Mouse (Mus musculus): ENCODE data around the gene Olfr666. TPM values are rescaled to one million over a fixed set of nuclear protein-coding genes. Genes with fewer than 3 reads are reported as not detected.
"Not testable (repeated sequence)": the region's sequence is repeated elsewhere in the genome, so short reads cannot be mapped to it uniquely, and the experiment has no call there.

Gene Olfr666
- total and polyA plus RNA-seq, 2 experiments from 2014 or later, result not detected

- DNase-seq (ENCODE audit: low spot score), result no peak
- no peaks in the 10 kb centered on the region for H3K36me3 ChIP-seq (ENCODE audit: insufficient read depth, low read length)
- H3K9me3 ChIP-seq (ENCODE audit: low read length), result no peaks in the 10 kb centered on the region
- no peak overlapping the region for H3K4me2 ChIP-seq (ENCODE audit: low read depth, low read length, poor library complexity, severe bottlenecking)
- no peak for TF ChIP-seq CTCF (IDR thresholded peaks at IDR 0.05)
- no peak for ATAC-seq (ENCODE audit: low FRiP score)
- no peak overlapping the region for H3K27ac ChIP-seq (ENCODE audit: low read depth, low read length)
- H3K9ac ChIP-seq (replicated peaks; ENCODE audit: low read length, poor library complexity, severe bottlenecking), result no peak overlapping the region
- H3K4me3 ChIP-seq (ENCODE audit: low read depth, low read length), result no peak overlapping the region
- WGBS, result 81% methylated on average over 1 of the region's 1 CpGs
- no peaks in the 10 kb centered on the region for H3K27me3 ChIP-seq (ENCODE audit: insufficient read depth, low read length)
- H3K4me1 ChIP-seq (ENCODE audit: insufficient read depth, low read length), result no peaks in the 10 kb centered on the region
Measured at GRCm38 (mm10) chr7:104857683-104858082, 38.1 kb downstream of the Olfr666 start.

- H3K36me3 ChIP-seq (ENCODE audit: insufficient read depth, low read length); H3K9me3 ChIP-seq (ENCODE audit: low read length); H3K27ac ChIP-seq (ENCODE audit: low read depth, low read length); H3K4me2 ChIP-seq (ENCODE audit: low read depth, low read length, poor library complexity, severe bottlenecking); ATAC-seq (ENCODE audit: low FRiP score); H3K27me3 ChIP-seq (ENCODE audit: insufficient read depth, low read length); H3K4me1 ChIP-seq (ENCODE audit: insufficient read depth, low read length); H3K4me3 ChIP-seq (ENCODE audit: low read depth, low read length); H3K9ac ChIP-seq (replicated peaks; ENCODE audit: low read length, poor library complexity, severe bottlenecking); DNase-seq (ENCODE audit: low spot score): not testable (repeated sequence)
- 77% methylated on average over 2 of the region's 2 CpGs for WGBS
Measured at GRCm38 (mm10) chr7:104856709-104857108, 39.0 kb downstream of the Olfr666 start, which contains the start of gene Usp17la. Gene Usp17la, plus strand, starts transcription at chr7:104857009.

GRCm38 (mm10) chr7:104855248-104855750 is 40.5 kb downstream of the Olfr666 start:
- ATAC-seq (ENCODE audit: low FRiP score) (no peak), DNase-seq (ENCODE audit: low spot score) (no peak)
- H3K36me3 ChIP-seq (ENCODE audit: insufficient read depth, low read length), result no peaks in the 10 kb centered on the region
- no peak for TF ChIP-seq CTCF (IDR thresholded peaks at IDR 0.05)
- 86% methylated on average over 3 of the region's 3 CpGs for WGBS
- no peaks in the 10 kb centered on the region for H3K4me1 ChIP-seq (ENCODE audit: insufficient read depth, low read length)
- no peaks in the 10 kb centered on the region for H3K9me3 ChIP-seq (ENCODE audit: low read length)
- H3K27ac ChIP-seq (ENCODE audit: low read depth, low read length), result no peak overlapping the region
- no peak overlapping the region for H3K4me3 ChIP-seq (ENCODE audit: low read depth, low read length)
- no peak overlapping the region for H3K9ac ChIP-seq (replicated peaks; ENCODE audit: low read length, poor library complexity, severe bottlenecking)
- no peak overlapping the region for H3K4me2 ChIP-seq (ENCODE audit: low read depth, low read length, poor library complexity, severe bottlenecking)
- no peaks in the 10 kb centered on the region for H3K27me3 ChIP-seq (ENCODE audit: insufficient read depth, low read length)

DNA sequence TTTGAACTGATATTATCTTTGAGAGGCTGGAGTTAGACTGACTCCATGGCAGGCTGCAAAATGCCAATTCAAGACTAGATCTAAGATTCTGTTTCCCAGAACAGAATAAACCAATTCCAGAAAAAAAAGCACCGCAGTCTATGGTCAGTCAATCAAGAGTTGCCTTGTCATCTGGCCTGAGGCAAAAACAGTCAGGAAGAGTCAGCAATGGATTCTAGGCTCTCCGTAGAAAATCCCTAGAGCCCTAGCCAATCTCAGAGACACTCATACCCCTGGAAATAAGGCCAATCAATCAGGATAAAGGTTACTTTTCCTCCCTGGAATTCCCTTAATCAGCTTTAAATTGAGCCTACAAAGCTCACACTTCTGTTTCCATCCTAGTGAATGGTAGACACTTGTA is 44.2 kb downstream of the Olfr666 start:
- H3K4me2 ChIP-seq (ENCODE audit: low read depth, low read length, poor library complexity, severe bottlenecking); H3K9ac ChIP-seq (replicated peaks; ENCODE audit: low read length, poor library complexity, severe bottlenecking); ATAC-seq (ENCODE audit: low FRiP score); H3K36me3 ChIP-seq (ENCODE audit: insufficient read depth, low read length); H3K9me3 ChIP-seq (ENCODE audit: low read length); H3K27ac ChIP-seq (ENCODE audit: low read depth, low read length); DNase-seq (ENCODE audit: low spot score); H3K27me3 ChIP-seq (ENCODE audit: insufficient read depth, low read length); H3K4me1 ChIP-seq (ENCODE audit: insufficient read depth, low read length); H3K4me3 ChIP-seq (ENCODE audit: low read depth, low read length): not testable (repeated sequence)
- 70% methylated on average over 2 of the region's 2 CpGs for WGBS

- no peaks in the 10 kb centered on the region for H3K27me3 ChIP-seq (ENCODE audit: insufficient read depth, low read length)
- no peak overlapping the region for H3K9ac ChIP-seq (replicated peaks; ENCODE audit: low read length, poor library complexity, severe bottlenecking)
- DNase-seq (ENCODE audit: low spot score) (no peak), ATAC-seq (ENCODE audit: low FRiP score) (no peak)
- H3K9me3 ChIP-seq (ENCODE audit: low read length), result no peaks in the 10 kb centered on the region
- no peak overlapping the region for H3K4me3 ChIP-seq (ENCODE audit: low read depth, low read length)
- no peak overlapping the region for H3K27ac ChIP-seq (ENCODE audit: low read depth, low read length)
- no peak overlapping the region for H3K4me2 ChIP-seq (ENCODE audit: low read depth, low read length, poor library complexity, severe bottlenecking)
- no peaks in the 10 kb centered on the region for H3K4me1 ChIP-seq (ENCODE audit: insufficient read depth, low read length)
- WGBS, result 89% methylated on average over 1 of the region's 1 CpGs
- no peaks in the 10 kb centered on the region for H3K36me3 ChIP-seq (ENCODE audit: insufficient read depth, low read length)
- TF ChIP-seq CTCF (IDR thresholded peaks at IDR 0.05), result no peak
Measured at GRCm38 (mm10) chr7:104843731-104844287, 51.9 kb downstream of the Olfr666 start.

- ATAC-seq (ENCODE audit: low FRiP score) (no peak), DNase-seq (ENCODE audit: low spot score) (no peak)
- H3K27me3 ChIP-seq (ENCODE audit: insufficient read depth, low read length), result no peaks in the 10 kb centered on the region
- TF ChIP-seq CTCF (IDR thresholded peaks at IDR 0.05), result no peak
- H3K27ac ChIP-seq (ENCODE audit: low read depth, low read length), result no peak within 1 kb of the TSS
- H3K9me3 ChIP-seq (ENCODE audit: low read length), result no peaks in the 10 kb centered on the region
- H3K4me3 ChIP-seq (ENCODE audit: low read depth, low read length), result no peak within 1 kb of the TSS
- 55% methylated on average over 1 of the region's 1 CpGs for WGBS
- no peak within 1 kb of the TSS for H3K9ac ChIP-seq (replicated peaks; ENCODE audit: low read length, poor library complexity, severe bottlenecking)
- no peaks in the 10 kb centered on the region for H3K36me3 ChIP-seq (ENCODE audit: insufficient read depth, low read length)
- H3K4me1 ChIP-seq (ENCODE audit: insufficient read depth, low read length), result no peaks in the 10 kb centered on the region
- no peak within 1 kb of the TSS for H3K4me2 ChIP-seq (ENCODE audit: low read depth, low read length, poor library complexity, severe bottlenecking)
Measured at GRCm38 (mm10) chr7:104842503-104842902, 53.2 kb downstream of the Olfr666 start, which contains the start of gene Usp17lb. Gene Usp17lb, minus strand, starts transcription at chr7:104842603.

Other genes starting within 250 kb of the Olfr666 start
- gene Olfr658, start 248.6 kb downstream of the Olfr666 start, total RNA-seq (2014; rRNA removed), result 0.05 and 0.42 TPM in 2 replicates
- gene Olfr658, start 248.6 kb downstream of the Olfr666 start, polyA plus RNA-seq (2015; fragmentation: Nextera tagmentation; extraction: Ambion mirVana), result 0.20 and 0.25 TPM in 2 replicates
- not detected in 2 replicates for gene Olfr659, start 229.2 kb downstream of the Olfr666 start, total RNA-seq (2014; rRNA removed)
- gene Olfr659, start 229.2 kb downstream of the Olfr666 start, polyA plus RNA-seq (2015; fragmentation: Nextera tagmentation; extraction: Ambion mirVana), result not detected in 2 replicates
- not detected in 2 replicates for gene Olfr661, start 209.5 kb downstream of the Olfr666 start, total RNA-seq (2014; rRNA removed)
- gene Olfr661, start 209.5 kb downstream of the Olfr666 start, polyA plus RNA-seq (2015; fragmentation: Nextera tagmentation; extraction: Ambion mirVana), result not detected in 2 replicates
- not detected in 2 replicates for gene Usp17le, start 118.5 kb downstream of the Olfr666 start, total RNA-seq (2014; rRNA removed)
- not detected in 2 replicates for gene Usp17le, start 118.5 kb downstream of the Olfr666 start, polyA plus RNA-seq (2015; fragmentation: Nextera tagmentation; extraction: Ambion mirVana)
- gene Usp17lb, start 53.3 kb downstream of the Olfr666 start, total RNA-seq (2014; rRNA removed), result not detected in 2 replicates
- gene Usp17lb, start 53.3 kb downstream of the Olfr666 start, polyA plus RNA-seq (2015; fragmentation: Nextera tagmentation; extraction: Ambion mirVana), result not detected in 2 replicates
- not detected in 2 replicates for gene Usp17la, start 38.9 kb downstream of the Olfr666 start, total RNA-seq (2014; rRNA removed)
- not detected in 2 replicates for gene Usp17la, start 38.9 kb downstream of the Olfr666 start, polyA plus RNA-seq (2015; fragmentation: Nextera tagmentation; extraction: Ambion mirVana)
- not detected in 2 replicates for gene Olfr665, start 17.9 kb downstream of the Olfr666 start, total RNA-seq (2014; rRNA removed)
- not detected in 2 replicates for gene Olfr665, start 17.9 kb downstream of the Olfr666 start, polyA plus RNA-seq (2015; fragmentation: Nextera tagmentation; extraction: Ambion mirVana)
- gene Olfr667, start 25.5 kb upstream of the Olfr666 start, total RNA-seq (2014; rRNA removed), result not detected in 2 replicates
- not detected in 2 replicates for gene Olfr667, start 25.5 kb upstream of the Olfr666 start, polyA plus RNA-seq (2015; fragmentation: Nextera tagmentation; extraction: Ambion mirVana)
- not detected in 2 replicates for gene Olfr668, start 32.1 kb upstream of the Olfr666 start, total RNA-seq (2014; rRNA removed)
- gene Olfr668, start 32.1 kb upstream of the Olfr666 start, polyA plus RNA-seq (2015; fragmentation: Nextera tagmentation; extraction: Ambion mirVana), result not detected in 2 replicates
- not detected in 2 replicates for gene Olfr669, start 38.3 kb upstream of the Olfr666 start, total RNA-seq (2014; rRNA removed)
- not detected in 2 replicates for gene Olfr669, start 38.3 kb upstream of the Olfr666 start, polyA plus RNA-seq (2015; fragmentation: Nextera tagmentation; extraction: Ambion mirVana)
- not detected in 2 replicates for gene Olfr670, start 66.7 kb upstream of the Olfr666 start, total RNA-seq (2014; rRNA removed)
- not detected in 2 replicates for gene Olfr670, start 66.7 kb upstream of the Olfr666 start, polyA plus RNA-seq (2015; fragmentation: Nextera tagmentation; extraction: Ambion mirVana)
- not detected in 2 replicates for gene Olfr671, start 83.2 kb upstream of the Olfr666 start, total RNA-seq (2014; rRNA removed)
- gene Olfr671, start 83.2 kb upstream of the Olfr666 start, polyA plus RNA-seq (2015; fragmentation: Nextera tagmentation; extraction: Ambion mirVana), result not detected in 2 replicates
- gene Olfr672, start 106.1 kb upstream of the Olfr666 start, total RNA-seq (2014; rRNA removed), result not detected in 2 replicates
- not detected in 2 replicates for gene Olfr672, start 106.1 kb upstream of the Olfr666 start, polyA plus RNA-seq (2015; fragmentation: Nextera tagmentation; extraction: Ambion mirVana)
- not detected in 2 replicates for gene Olfr675, start 132.5 kb upstream of the Olfr666 start, total RNA-seq (2014; rRNA removed)
- not detected in 2 replicates for gene Olfr675, start 132.5 kb upstream of the Olfr666 start, polyA plus RNA-seq (2015; fragmentation: Nextera tagmentation; extraction: Ambion mirVana)
- gene Olfr676, start 136.7 kb upstream of the Olfr666 start, total RNA-seq (2014; rRNA removed), result not detected in 2 replicates
- gene Olfr676, start 136.7 kb upstream of the Olfr666 start, polyA plus RNA-seq (2015; fragmentation: Nextera tagmentation; extraction: Ambion mirVana), result not detected in 2 replicates
- gene Olfr677, start 155.4 kb upstream of the Olfr666 start, total RNA-seq (2014; rRNA removed), result not detected in 2 replicates
- gene Olfr677, start 155.4 kb upstream of the Olfr666 start, polyA plus RNA-seq (2015; fragmentation: Nextera tagmentation; extraction: Ambion mirVana), result not detected in 2 replicates
- not detected in 2 replicates for gene Olfr678, start 168.5 kb upstream of the Olfr666 start, total RNA-seq (2014; rRNA removed)
- gene Olfr678, start 168.5 kb upstream of the Olfr666 start, polyA plus RNA-seq (2015; fragmentation: Nextera tagmentation; extraction: Ambion mirVana), result not detected in 2 replicates
- not detected in 2 replicates for gene Olfr679, start 185.3 kb upstream of the Olfr666 start, total RNA-seq (2014; rRNA removed)
- not detected in 2 replicates for gene Olfr679, start 185.3 kb upstream of the Olfr666 start, polyA plus RNA-seq (2015; fragmentation: Nextera tagmentation; extraction: Ambion mirVana)
- gene Olfr680-ps1, start 196.9 kb upstream of the Olfr666 start, total RNA-seq (2014; rRNA removed), result not detected in 2 replicates
- gene Olfr680-ps1, start 196.9 kb upstream of the Olfr666 start, polyA plus RNA-seq (2015; fragmentation: Nextera tagmentation; extraction: Ambion mirVana), result not detected in 2 replicates
- not detected in 2 replicates for gene Olfr681, start 220.9 kb upstream of the Olfr666 start, total RNA-seq (2014; rRNA removed)
- not detected in 2 replicates for gene Olfr681, start 220.9 kb upstream of the Olfr666 start, polyA plus RNA-seq (2015; fragmentation: Nextera tagmentation; extraction: Ambion mirVana)